Mouse (Mus musculus) ES-Bruce4 (cell line): ENCODE measurements at regions not wholly inside any gene's neighbourhood (a gene's known extent, or its start where the extent isn't known, plus 50 kb on each side); places are given as distances from the start of the nearest gene placed in this dataset.

ENCODE experiments used
- H3K27ac ChIP-seq: 2 replicates; pipeline ENCODE4 v1.5.1; 2012; ENCODE audit warnings: low read length, inconsistent platforms; ENCODE audit not compliant: insufficient read depth
- H3K27me3 ChIP-seq: 2 replicates; pipeline ENCODE4 v1.6.1; 2012; ENCODE audit warnings: mild to moderate bottlenecking, low read length, inconsistent platforms; ENCODE audit not compliant: control insufficient read depth, poor library complexity, insufficient read depth, severe bottlenecking
- H3K36me3 ChIP-seq: 2 replicates; pipeline ENCODE4 v1.6.1; 2012; ENCODE audit warnings: inconsistent platforms, mild to moderate bottlenecking, low read length, moderate library complexity; ENCODE audit not compliant: control insufficient read depth, poor library complexity, insufficient read depth, severe bottlenecking
- H3K4me1 ChIP-seq: one replicate; pipeline ENCODE4 v1.8.1; 2011; ENCODE audit warnings: low read length; ENCODE audit not compliant: control insufficient read depth, insufficient read depth
- H3K4me3 ChIP-seq: 2 replicates; pipeline ENCODE4 v1.5.1; 2011; ENCODE audit warnings: low read depth, mild to moderate bottlenecking, low read length
- H3K9ac ChIP-seq: 2 replicates; pipeline ENCODE4 v1.6.1; 2012; ENCODE audit warnings: low read depth, mild to moderate bottlenecking, inconsistent platforms; ENCODE audit not compliant: poor library complexity, severe bottlenecking
- H3K9me3 ChIP-seq: replicated peaks from 2 replicates; pipeline ENCODE4 v1.6.1; 2012; ENCODE audit warnings: mild to moderate bottlenecking, low read length, inconsistent platforms; ENCODE audit not compliant: control insufficient read depth, poor library complexity, insufficient read depth, severe bottlenecking
- CTCF ChIP-seq: IDR thresholded peaks from one replicate; pipeline ENCODE4 v1.8.1; 2011; ENCODE audit warnings: low read depth, low read length
- EP300 ChIP-seq: IDR thresholded peaks from 2 replicates; pipeline ENCODE4 v1.6.1; 2011; ENCODE audit warnings: low read depth, low read length; ENCODE audit not compliant: insufficient read depth
- POLR2A ChIP-seq: IDR thresholded peaks from one replicate; pipeline ENCODE4 v1.8.1; 2011; ENCODE audit warnings: low read length; ENCODE audit not compliant: insufficient read depth

GRCm38 (mm10) chr6:71012436-71012822, 56.1 kb downstream of the Foxi3 start:
- TF ChIP-seq CTCF = no peak
- TF ChIP-seq EP300 = no peak
- no peak for TF ChIP-seq POLR2A
- H3K27me3 ChIP-seq = no peaks in the 10 kb centered on the region
- H3K4me1 ChIP-seq = peaks cover 3% of the 10 kb centered on the region
- H3K27ac ChIP-seq = no peak overlapping the region
- H3K9me3 ChIP-seq = no peaks in the 10 kb centered on the region
- H3K36me3 ChIP-seq = no peaks in the 10 kb centered on the region
- H3K9ac ChIP-seq = no peak overlapping the region; the same call in 1 of the 2 replicates
- H3K4me3 ChIP-seq = peak overlapping the region; percentile 69

- no peaks in the 10 kb centered on the region for H3K36me3 ChIP-seq
- H3K4me1 ChIP-seq = no peaks in the 10 kb centered on the region
- H3K27ac ChIP-seq = no peak overlapping the region
- H3K9me3 ChIP-seq = no peaks in the 10 kb centered on the region
- peak overlapping the region; percentile 19 for H3K9ac ChIP-seq
- no peaks in the 10 kb centered on the region for H3K27me3 ChIP-seq
- TF ChIP-seq CTCF (peak; percentile 74), POLR2A (no peak), EP300 (0 out of 2 replicates have a peak, but pooled peaks have one; percentile 17)
- H3K4me3 ChIP-seq = peak overlapping the region; percentile 69
Measured at GRCm38 (mm10) chr6:71012823-71013461, 56.6 kb downstream of the Foxi3 start.

- Histone ChIP-seq H3K9ac (no peak overlapping the region), H3K36me3 (no peaks in the 10 kb centered on the region), H3K9me3 (no peaks in the 10 kb centered on the region), H3K4me3 (no peak overlapping the region), H3K27me3 (no peaks in the 10 kb centered on the region), H3K27ac (no peak overlapping the region), H3K4me1 (no peaks in the 10 kb centered on the region)
- TF ChIP-seq POLR2A = no peak
- no peak for TF ChIP-seq EP300
- TF ChIP-seq CTCF = no peak
Measured at GRCm38 (mm10) chr6:71016388-71016787, 60.1 kb downstream of the Foxi3 start.

GRCm38 (mm10) chr6:71021353-71021752, 65.0 kb downstream of the Foxi3 start:
- H3K4me3 ChIP-seq = no peak overlapping the region
- H3K36me3 ChIP-seq = no peaks in the 10 kb centered on the region
- no peaks in the 10 kb centered on the region for H3K9me3 ChIP-seq
- TF ChIP-seq POLR2A (no peak), EP300 (no peak), CTCF (no peak)
- H3K27ac ChIP-seq = no peak overlapping the region
- H3K4me1 ChIP-seq = peaks cover 2% of the 10 kb centered on the region
- no peaks in the 10 kb centered on the region for H3K27me3 ChIP-seq
- H3K9ac ChIP-seq = no peak overlapping the region

- TF ChIP-seq CTCF (no peak), EP300 (no peak), POLR2A (no peak)
- Histone ChIP-seq H3K27ac (no peak overlapping the region), H3K4me1 (peaks cover 2% of the 10 kb centered on the region), H3K27me3 (no peaks in the 10 kb centered on the region; the same call in 1 of the 2 replicates), H3K36me3 (no peaks in the 10 kb centered on the region), H3K9me3 (no peaks in the 10 kb centered on the region), H3K9ac (no peak overlapping the region), H3K4me3 (no peak overlapping the region)
Measured at GRCm38 (mm10) chr6:71025472-71025871, 69.1 kb downstream of the Foxi3 start.

- Histone ChIP-seq H3K9me3 (no peaks in the 10 kb centered on the region), H3K27ac (no peak overlapping the region), H3K36me3 (no peaks in the 10 kb centered on the region), H3K27me3 (no peaks in the 10 kb centered on the region; the same call in 1 of the 2 replicates), H3K4me3 (no peak overlapping the region), H3K4me1 (peaks cover 2% of the 10 kb centered on the region), H3K9ac (no peak overlapping the region)
- no peak for TF ChIP-seq EP300
- TF ChIP-seq POLR2A = no peak
- TF ChIP-seq CTCF = no peak
Measured at GRCm38 (mm10) chr6:71029663-71030062, 73.3 kb downstream of the Foxi3 start.
